Mouse (Mus musculus): ENCODE results near the gene P2rx5.

Gene P2rx5

DNA sequence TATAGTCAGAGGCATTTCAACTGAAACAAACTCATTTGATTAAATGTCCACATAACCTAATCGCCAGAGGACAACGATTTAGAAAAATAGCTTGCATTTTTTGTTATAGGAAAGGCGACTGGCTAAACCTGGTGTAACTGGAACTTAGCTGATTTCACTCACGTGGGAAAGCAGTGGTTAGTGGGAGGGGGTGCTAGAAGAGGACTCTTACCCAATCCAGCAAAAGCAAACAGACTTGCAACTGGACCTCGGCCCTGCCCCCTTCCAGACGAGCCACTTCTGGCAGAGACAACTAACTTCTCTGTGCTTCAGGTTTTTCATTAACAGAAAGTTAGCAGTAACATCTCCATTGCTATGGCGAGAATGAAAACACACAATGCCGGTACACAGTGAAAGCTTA is 15.4 kb downstream of the P2rx5 start:
- no peak for DNase-seq (ENCODE audit: low read depth, low spot score)

DNA sequence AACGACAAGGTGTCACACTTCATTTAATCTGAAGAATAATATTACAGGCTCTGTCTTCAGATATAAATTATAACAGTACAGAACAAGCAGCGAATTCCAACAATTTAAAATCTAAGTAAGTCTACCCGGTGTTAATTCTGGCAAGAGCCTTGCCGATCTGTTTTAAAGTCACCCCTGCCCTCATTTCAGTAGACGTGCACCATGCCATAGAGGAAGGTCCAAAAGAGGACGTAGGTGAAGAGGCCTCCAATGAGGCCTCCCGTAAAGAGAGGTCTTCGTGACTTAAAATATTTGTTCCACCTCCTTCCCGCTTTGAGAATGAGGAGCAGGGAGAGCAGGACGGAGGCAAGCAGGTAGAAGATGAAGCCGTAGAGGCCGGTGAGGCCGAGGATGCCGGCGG is 16.0 kb downstream of the P2rx5 start:
- DNase-seq (ENCODE audit: low read depth, low spot score) = no peak

DNA sequence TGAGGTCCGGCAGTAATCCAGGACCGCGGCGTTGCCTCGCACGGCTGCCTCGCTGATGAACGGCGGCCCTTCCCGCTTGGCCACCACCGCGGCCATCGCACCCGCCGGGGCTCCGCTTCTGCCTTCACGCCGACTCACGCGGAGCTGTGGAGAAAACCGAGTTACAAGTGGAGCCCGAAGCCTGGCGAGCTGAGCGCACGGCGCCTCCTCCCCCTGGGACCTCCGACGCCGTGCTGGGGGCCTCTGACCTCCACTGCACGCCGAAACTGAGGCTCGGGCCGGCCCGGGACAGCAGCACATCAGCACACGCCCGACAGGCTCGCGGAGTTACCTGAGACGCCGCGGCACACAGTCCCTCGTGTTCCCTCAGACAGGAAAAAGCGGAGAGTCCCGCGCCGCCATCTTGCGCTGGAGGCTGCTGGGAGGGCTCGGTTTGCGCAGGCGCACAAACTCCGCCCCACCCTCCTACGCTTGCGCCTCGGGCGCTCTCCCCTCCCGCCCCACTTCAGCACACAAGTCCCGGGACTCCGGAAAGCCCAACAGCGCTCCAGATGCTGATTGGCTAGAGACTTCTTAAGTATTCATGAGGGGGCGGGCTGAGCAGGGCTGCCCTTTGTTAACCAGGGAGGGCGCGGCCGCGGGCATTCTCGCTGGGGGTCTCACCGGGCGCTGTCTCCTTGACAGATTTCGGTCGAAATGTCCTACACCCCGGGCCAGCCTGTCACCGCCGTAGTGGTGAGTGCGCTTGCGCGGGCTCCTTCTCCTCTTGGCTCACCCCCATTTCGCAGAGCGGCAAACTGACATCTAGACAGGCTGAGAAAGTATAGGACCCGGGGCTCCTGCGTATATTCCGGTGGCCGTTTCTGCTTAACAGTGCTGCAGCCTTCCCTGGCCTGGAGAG is 16.6 kb downstream of the P2rx5 start, which contains the start of the genes Emc6 and Tax1bp3:
Emc6 (minus strand) TSS at position 430 of the 901 bp plus-strand sequence.
Tax1bp3 (plus strand) TSS at position 476 of the 901 bp plus-strand sequence.
- peak; percentile 98 for DNase-seq (ENCODE audit: low read depth, low spot score)

DNA sequence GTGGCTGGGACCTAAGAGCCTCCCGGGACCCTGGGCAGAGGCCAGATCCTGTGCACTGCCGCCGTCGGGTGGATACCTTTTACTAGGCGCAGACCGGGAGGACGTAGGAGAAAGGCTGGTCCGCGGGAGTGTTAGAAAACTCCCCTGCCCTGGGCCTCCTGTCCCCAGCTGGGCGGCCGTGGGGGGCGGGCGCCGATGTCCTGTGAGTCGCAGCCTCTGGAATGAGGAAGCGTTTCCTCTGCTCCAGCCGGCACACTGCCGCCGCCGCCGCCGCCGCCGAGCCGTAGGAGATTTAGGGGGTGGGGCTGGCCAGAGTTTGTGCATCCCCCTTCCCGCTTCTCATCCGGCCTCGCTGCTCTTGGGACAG is 17.3 kb downstream of the P2rx5 start:
- DNase-seq (ENCODE audit: low read depth, low spot score) = no peak

DNA sequence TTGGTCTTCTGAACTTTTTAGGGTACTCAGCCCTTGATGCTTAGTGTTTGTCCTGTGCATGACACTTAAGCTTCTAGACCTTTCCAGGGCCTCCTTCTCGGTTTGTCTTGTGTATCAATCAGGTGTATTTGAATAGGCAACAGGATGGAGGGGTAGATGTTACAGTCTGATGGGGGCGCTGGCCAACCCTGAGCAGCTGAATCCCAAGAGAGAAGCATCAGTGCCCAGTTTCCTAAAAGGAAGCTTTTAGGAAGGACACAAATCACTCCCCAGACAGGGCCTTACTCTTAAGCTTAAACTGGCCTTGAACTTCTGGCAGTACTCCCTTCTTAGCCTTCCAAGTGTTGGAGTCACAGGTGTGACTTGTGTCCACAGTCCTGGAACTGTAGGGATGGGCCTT is 17.7 kb downstream of the P2rx5 start:
- no peak for DNase-seq (ENCODE audit: low read depth, low spot score)

DNA sequence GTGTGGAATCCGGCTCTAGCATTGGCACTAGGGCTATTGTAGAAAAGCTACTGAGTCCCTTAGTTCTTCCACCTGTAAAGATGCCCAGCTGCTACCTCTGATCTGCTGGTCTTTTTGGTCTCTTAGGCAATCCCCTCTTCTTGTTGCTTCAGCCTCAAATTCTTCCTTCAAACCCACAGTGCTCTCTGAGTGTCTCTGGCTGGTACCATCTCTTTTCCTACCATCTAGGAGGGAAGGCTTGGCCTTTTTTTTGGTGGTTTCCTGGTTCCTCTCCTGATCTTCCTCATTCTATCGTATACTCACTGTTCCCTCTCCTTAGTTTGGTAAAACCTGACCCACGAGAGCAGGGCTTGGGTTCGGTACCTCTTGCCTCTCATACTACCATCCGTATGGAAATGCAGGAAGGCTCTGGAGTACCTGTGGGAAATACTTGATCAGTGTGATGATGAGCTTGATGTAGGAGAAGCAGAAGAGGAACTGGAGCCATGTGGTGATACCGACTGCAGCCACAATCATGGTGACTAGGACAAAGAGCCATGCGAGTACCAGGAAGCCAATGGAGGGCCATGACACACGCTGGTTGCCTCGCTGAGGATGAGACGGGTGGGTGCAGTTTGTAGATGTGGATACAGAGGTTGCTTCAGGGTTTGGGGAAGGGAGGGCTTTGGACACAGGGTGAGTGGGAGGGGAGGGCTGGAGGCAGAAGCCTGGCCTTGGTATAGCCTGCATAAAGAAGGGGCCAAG is 25.8 kb downstream of the P2rx5 start:
- no peak for DNase-seq (ENCODE audit: low read depth, low spot score)

DNA sequence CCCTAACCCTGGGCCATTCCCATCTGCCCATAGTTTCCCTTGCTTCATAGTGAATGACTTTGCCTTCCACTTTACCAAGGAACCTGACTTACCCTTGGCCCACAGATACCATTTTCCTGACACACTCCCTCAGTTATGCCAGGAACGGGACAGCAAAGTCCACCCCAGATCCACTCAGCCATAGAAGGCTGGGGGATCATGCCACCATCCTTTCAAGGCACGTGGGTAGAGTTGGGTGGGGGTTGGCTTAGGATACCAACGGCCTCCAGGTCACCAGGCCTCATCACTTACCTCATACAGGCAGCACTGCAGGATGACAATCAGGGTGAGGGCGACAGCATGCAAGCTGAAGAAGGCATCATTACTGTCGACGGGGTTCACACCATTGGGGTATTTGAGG is 27.0 kb downstream of the P2rx5 start:
- DNase-seq (ENCODE audit: low read depth, low spot score) = no peak

DNA sequence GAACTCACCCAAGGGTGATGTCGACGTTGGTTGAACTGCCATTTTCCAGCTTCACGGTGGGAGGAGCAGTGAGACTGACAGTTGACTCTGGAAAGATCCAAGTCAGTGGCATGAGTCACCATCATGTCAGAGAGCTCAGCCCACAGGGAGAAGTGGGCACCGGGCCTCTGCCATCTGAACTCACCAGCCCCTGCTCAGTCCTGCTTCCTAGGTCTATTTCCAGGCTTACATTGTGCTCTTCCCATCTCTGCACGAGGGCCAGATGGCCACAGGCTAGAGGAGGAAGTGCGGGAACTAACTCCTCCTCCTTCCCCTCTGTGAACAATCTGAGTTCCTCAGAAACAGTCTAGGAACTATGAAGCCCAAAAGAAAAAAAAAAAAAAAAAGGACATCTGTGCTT is 32.8 kb downstream of the P2rx5 start:
- no peak for DNase-seq (ENCODE audit: low read depth, low spot score)

DNA sequence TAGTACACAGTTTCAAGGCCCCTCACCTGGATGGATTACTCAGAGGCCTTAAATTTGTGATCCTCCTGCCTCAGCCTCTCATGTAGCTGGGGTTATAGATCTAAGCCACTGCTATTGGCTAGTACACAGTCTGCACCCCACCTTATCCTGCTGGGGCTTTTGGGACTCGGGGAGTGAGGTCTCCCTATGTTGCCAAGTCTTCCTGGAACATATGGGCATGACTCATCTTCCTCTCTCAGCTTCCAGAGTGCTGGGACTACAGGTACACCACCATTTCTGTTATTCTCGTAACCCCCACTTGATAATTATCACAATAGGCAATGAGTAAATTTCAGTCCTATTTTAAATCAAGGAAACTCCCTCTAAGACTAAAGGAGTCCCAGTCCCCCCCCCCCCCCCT is 34.2 kb downstream of the P2rx5 start:
- DNase-seq (ENCODE audit: low read depth, low spot score) = no peak

DNA sequence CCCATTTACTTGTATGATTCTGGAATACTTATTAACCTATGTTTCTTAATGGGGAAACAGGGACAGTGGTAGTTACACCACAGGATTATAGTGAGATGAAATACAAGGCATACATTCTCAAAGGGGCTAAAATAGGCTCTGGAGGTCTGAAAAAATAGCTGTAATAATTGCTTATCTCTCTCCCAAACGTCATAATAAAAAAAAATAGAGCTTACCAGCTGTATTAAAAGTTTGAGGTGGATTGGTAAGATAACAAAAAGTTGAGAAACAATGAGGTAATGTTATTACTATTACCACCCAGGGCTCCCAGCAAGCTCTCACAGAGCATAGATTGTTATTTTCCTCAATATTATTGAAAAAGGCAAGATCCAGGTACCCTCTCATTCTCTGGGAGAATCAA is 38.0 kb downstream of the P2rx5 start:
- no peak for DNase-seq (ENCODE audit: low read depth, low spot score)

DNA sequence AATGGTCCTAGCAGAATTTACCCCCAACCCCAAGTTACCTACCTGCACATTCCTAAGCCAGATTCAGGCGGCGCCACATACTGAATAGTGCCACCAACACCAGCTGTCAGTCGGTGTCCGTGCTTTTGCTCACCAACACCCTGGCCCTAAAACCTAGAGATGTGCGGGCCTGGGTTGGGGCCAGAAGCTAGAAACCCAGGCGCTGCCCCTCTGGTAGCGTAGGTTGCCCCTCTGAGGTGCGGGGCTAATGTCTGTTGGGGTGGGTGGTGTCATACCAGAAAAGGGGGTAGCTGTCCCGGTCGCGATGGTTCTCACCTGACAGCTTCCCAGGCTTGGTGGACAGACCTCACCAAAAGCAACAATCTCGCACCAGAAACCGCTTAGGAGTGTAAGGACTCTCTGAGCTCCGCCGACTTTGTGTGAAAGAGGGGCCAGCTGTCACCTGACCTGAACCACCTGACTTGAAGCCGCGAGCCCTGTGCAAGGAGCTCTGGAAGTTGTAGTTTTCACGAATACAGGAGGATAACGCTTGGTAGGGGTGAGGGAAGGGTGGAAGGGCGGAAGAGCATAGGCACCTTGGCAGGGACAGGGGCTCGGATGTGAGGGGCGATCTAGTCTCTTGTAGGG is 38.5 kb downstream of the P2rx5 start, which contains the start of gene Ctns:
Ctns (minus strand) TSS at position 440 of the 627 bp plus-strand sequence.
- DNase-seq (ENCODE audit: low read depth, low spot score) = peak; percentile 92

DNA sequence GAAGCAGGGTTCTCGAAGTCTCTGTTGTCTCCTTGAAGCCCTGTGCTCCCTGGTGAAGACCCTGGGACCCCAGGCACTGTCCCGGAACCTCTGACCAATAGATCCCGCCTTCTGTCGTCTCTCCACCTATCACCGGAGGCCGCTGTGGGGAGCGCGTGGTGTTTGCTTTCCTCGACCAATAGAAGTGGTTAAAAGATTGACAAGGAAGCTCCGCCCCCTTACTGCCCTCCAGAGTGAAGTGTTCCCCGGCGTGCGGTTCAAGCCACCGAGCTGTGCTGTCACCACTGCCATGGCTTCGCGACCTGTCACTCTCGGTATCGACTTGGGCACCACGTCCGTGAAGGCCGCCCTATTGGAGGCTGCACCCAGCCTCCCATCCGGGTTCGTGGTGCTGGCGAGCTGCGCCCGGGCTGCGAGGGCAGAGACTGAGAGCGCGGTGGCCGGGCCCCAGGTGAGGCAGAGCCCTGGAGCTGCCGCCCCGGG is 39.0 kb downstream of the P2rx5 start, which contains the start of gene Shpk:
Shpk (plus strand) TSS at position 231 of the 483 bp plus-strand sequence.
- peak; percentile 94 for DNase-seq (ENCODE audit: low read depth, low spot score)

DNA sequence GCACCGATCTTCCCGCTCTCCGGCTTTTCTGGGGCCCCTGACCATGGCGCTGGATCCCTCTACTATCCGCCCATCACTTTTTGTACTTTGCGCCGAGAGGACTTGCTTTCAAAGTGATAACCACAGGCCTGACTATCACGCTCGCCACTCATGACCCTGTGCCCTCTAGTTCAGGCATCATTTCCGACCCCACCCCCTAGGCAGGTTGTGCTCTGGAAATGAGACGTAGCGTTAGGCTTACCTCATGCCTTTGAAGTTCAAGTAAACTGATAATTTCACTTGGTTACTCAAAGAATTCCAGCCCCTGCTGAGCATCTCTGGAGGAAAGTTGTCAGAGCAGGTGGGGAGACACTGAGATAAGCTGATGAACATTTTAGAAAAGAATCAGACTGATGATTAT is 39.7 kb downstream of the P2rx5 start:
- no peak for DNase-seq (ENCODE audit: low read depth, low spot score)

DNA sequence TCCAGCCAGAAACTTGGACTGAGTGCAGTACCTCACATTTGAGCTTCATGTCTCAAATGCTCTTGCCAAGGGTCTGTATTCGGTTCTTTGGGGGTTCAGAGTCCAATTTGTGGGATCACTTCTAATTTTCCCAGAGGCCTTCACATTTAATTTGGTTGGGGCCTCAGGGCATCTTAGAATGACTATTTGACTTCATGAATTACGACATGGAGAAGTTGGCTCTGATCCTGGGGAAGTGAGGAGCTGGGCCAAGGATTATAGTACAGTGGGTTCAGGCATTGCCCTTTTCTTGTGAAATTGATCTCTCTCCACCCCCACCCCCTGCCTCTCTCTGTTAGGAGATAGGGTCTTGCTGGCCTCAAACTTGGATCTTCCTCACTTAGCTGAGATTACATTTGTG is 40.8 kb downstream of the P2rx5 start:
- no peak for DNase-seq (ENCODE audit: low read depth, low spot score)

DNA sequence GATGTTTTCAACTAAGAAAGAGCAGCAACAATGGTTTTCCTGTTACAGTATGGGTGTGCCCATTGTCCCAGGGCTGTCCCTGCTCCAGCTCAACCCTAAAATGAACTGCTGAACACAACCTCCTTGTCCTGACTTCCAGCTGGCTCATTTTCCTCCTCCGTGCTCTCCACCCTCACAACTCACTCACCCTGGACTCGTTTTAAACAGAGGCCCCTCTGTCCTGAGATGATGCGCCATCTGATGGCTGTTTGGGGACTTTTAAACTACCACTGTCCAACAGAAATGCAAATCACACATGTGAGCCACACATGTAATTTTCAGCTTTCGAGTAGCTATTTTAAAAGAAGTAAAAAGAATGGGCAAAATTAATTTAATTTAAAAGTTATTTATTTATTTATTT is 41.4 kb downstream of the P2rx5 start:
- no peak for DNase-seq (ENCODE audit: low read depth, low spot score)

DNA sequence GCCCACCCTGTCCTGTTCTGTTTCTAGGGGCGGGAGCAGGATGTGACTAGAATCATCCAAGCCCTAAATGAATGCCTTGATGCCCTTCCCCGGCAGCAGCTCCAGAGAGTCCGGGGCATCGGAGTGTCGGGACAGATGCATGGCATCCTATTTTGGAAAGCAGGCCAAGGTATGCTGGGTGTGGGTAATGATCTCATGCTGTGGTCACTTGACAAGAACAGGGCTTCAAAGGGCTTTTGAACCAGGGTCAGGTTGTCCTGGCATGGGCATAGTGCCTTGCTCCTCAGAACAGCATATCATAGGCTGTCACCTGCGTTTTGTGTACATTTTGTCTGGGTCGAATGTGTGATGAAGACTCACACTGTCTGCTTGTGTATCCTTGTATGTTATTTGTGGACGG is 43.7 kb downstream of the P2rx5 start:
- DNase-seq (ENCODE audit: low read depth, low spot score) = no peak

DNA sequence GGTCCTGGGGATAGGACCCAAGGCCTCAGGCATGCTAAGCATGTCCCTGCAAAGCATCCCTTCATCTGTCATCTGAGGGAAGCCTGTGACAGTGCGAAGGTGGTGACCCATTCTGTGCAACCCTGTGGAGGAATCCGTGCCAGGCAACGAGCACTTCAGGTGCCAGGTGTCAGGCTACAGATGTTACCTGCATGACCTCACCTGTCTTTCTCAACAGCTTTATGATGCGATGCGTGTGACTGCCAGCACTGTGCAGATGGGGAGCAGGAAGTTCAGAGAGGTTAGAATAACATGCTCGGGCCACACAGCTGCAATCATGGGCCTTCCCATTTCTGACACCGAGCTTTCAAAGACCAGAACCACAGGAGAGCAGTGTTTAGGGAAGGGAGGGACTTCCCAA is 45.0 kb downstream of the P2rx5 start:
- no peak for DNase-seq (ENCODE audit: low read depth, low spot score)

DNA sequence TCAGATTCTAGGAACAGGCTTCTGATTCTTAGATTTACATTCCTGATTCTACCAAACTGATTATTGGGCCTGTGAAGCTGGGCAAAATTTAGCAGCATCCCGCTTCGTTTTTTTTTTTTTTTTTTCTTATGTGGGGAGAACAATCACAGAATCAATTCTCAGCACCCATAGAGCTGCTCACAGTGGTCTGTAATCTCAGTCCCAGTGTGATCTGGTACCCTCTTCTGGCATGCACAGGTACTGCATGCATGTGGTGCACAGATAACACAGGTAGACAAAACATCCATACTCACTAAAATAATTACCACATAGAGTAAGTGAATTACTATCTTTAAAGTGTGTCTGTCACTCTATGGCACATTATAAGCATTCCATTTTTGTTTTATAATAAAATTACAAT is 47.4 kb downstream of the P2rx5 start:
- no peak for DNase-seq (ENCODE audit: low read depth, low spot score)

DNA sequence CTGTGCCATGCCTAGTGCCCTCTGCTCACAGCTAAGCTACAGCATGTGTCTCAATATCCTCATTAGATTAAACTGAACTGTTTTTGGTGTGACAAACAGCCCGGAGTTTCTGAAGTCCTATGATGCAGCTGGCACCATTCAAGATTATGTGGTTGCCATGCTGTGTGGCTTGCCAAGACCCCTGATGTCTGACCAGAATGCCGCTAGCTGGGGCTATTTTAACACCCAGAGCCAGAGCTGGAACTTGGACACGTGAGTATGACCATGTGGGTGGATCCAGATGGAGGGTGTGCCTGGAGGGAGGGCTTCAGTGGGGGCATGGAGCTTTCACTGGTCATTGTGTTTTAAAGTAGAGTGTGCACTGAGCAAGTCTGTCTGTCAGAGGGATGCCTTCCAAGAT is 53.7 kb downstream of the P2rx5 start:
- DNase-seq (ENCODE audit: low read depth, low spot score) = no peak

DNA sequence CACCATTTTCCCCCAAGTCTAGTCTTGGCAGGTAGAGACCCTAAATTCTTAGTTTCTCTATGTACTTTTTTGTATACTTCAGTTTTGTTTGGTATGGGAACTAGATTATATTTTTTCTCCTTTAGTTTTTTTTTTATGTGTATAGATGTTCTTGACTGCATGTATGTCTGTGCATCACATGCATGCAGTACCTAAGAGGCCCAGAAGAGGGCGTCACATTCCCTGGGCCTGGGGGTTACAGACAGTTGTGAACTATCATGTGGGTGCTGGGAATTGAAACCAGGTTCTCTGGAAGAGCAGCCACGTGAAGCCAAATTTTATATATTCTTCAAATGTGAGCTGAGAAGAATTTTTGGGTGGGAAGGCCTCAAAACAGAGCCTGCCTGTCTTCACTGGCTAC is 59.5 kb downstream of the P2rx5 start:
- DNase-seq (ENCODE audit: low read depth, low spot score) = no peak

DNA sequence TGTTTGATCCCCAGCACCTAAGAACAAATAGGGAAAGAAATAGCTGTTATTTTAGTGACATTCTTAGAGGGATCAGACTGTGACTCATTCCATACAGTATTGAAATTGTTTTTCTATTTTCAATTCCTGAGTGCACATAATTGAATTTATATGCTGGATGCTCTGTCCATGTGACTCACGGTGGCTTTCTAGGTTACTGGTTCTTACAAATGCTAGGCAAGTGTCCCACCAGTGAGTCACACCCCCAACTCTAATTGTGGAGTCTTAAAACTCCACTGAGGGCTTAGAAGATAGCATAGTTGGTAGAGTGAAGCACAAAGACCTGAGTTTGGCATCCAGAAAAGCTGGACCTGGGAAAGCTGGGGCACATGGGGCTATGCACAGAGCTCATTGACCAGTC is 60.4 kb downstream of the P2rx5 start:
- no peak for DNase-seq (ENCODE audit: low read depth, low spot score)

Data from telencephalon, adult 2 months (tissue).